Mouse (Mus musculus) bone marrow, adult 2 months (tissue): ENCODE results near the gene Lrrn1.

Experiments
- CTCF ChIP-seq: fragments of 200-500 bp; IDR thresholded peaks from 2 replicates; pipeline ENCODE4 v1.5.1; 2011; ENCODE audit warnings: low read length, control low read depth; ENCODE audit not compliant: control insufficient read depth, insufficient read depth
- POLR2A ChIP-seq: fragments of 200-500 bp; IDR thresholded peaks from 2 replicates; pipeline ENCODE4 v1.6.1; 2011; ENCODE audit warnings: low read depth, mild to moderate bottlenecking, control low read depth, low read length, borderline replicate concordance; ENCODE audit not compliant: control insufficient read depth

DNA sequence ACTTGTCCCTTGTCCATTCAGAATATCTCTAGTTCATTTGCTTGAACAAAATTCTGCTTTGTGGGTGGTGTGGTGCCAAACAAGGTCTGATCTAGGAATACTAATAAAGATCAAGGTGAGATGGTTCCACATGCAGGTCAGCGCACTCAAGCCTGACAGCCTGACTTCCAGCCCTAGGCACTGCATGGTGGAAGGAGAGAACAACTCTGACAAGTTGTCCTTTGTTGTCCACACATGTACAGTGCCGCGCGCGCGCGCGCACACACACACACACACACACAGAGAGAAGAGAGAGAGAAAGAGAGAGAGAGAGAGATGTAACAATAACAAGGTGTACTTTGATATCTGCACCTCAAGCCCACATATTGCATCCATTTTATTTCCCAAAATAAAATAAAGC lies 47.7 kb downstream of the Lrrn1 start:
- TF ChIP-seq CTCF (no peak), POLR2A (no peak)
